Mouse (Mus musculus) embryonic facial prominence, embryonic 13.5 days (tissue): ENCODE results near the gene Hint2. TPM values are rescaled to one million over a fixed set of nuclear protein-coding genes. Genes with fewer than 3 reads are reported as not detected.
A peak's percentile ranks its signal among the peaks of the same experiment; 100 is the strongest.

Source experiments
- ATAC-seq: fragments of 200-750 bp; cut with Nextera tagmentation; 2 replicates; pipeline ENCODE4 v1.8.0; 2017; ENCODE audit warnings: low read depth; ENCODE audit not compliant: insufficient number of reproducible peaks, insufficient read depth, low FRiP score, low TSS enrichment
- H3K27ac ChIP-seq: fragments of 300-500 bp; sonication (generic); 2 replicates; pipeline ENCODE4 v1.5.1; 2015; ENCODE audit warnings: moderate library complexity, mild to moderate bottlenecking, inconsistent platforms
- H3K27me3 ChIP-seq: fragments of 300-500 bp; sonication (generic); 2 replicates; pipeline ENCODE4 v1.6.1; 2015; ENCODE audit warnings: mild to moderate bottlenecking, inconsistent platforms
- H3K36me3 ChIP-seq: fragments of 300-500 bp; sonication (generic); 2 replicates; pipeline ENCODE4 v1.6.1; 2015; ENCODE audit warnings: mild to moderate bottlenecking, inconsistent platforms
- H3K4me1 ChIP-seq: fragments of 300-500 bp; sonication (generic); 2 replicates; pipeline ENCODE4 v1.6.1; 2015; ENCODE audit warnings: inconsistent platforms
- H3K4me2 ChIP-seq: fragments of 300-500 bp; sonication (generic); 2 replicates; pipeline ENCODE4 v1.6.1; 2015; ENCODE audit warnings: moderate library complexity, mild to moderate bottlenecking, inconsistent platforms
- H3K4me3 ChIP-seq: fragments of 300-500 bp; sonication (generic); 2 replicates; pipeline ENCODE4 v1.5.1; 2015; ENCODE audit warnings: mild to moderate bottlenecking, inconsistent platforms
- H3K9ac ChIP-seq: fragments of 300-500 bp; sonication (generic); 2 replicates; pipeline ENCODE4 v1.6.1; 2015; ENCODE audit warnings: mild to moderate bottlenecking, inconsistent platforms
- H3K9me3 ChIP-seq: fragments of 300-500 bp; sonication (generic); 2 replicates; pipeline ENCODE4 v1.6.1; 2016; ENCODE audit warnings: inconsistent platforms
- WGBS: fragments of 180-500 bp; shearing (Covaris S2); methylation state at CpG from one replicate; pipeline ENCODE4 v1.1.7; 2015; ENCODE audit warnings: mixed read lengths; 5-methylcytosine and 5-hydroxymethylcytosine counted together
- polyA plus RNA-seq: library from polyadenylated mRNA; unstranded; fragments of >200 nt; fragmentation: Nextera tagmentation; extraction: Ambion mirVana; gene quantifications from 2 replicates; pipeline ENCODE4 v1.2.1, GENCODE M21; 2015

The Hint2 gene
- polyA plus RNA-seq = 74.2 and 92.1 TPM in 2 replicates

GRCm38 (mm10) chr4:43656339-43657109, at the start of gene Hint2:
Hint2 (minus strand) TSS chr4:43656466.
- H3K27ac ChIP-seq = peak within 1 kb of the TSS; percentile 87
- no peaks in the 10 kb centered on the region for H3K9me3 ChIP-seq
- WGBS = 1% methylated on average over 31 of the region's 34 CpGs
- peaks cover 15% of the 10 kb centered on the region for H3K4me1 ChIP-seq
- ATAC-seq = peak; percentile 94
- peak within 1 kb of the TSS; percentile 92 for H3K9ac ChIP-seq
- H3K27me3 ChIP-seq = peaks cover 19% of the 10 kb centered on the region
- H3K4me3 ChIP-seq = peak within 1 kb of the TSS; percentile 79
- H3K36me3 ChIP-seq = peaks cover 2% of the 10 kb centered on the region
- peak within 1 kb of the TSS; percentile 88 for H3K4me2 ChIP-seq

- H3K9ac ChIP-seq = no peak overlapping the region
- 81% methylated on average over 13 of the region's 13 CpGs for WGBS
- no peaks in the 10 kb centered on the region for H3K27me3 ChIP-seq
- no peak for ATAC-seq
- no peak overlapping the region for H3K27ac ChIP-seq
- H3K4me1 ChIP-seq = no peaks in the 10 kb centered on the region
- no peak overlapping the region for H3K4me3 ChIP-seq
- no peaks in the 10 kb centered on the region for H3K36me3 ChIP-seq
- H3K9me3 ChIP-seq = no peaks in the 10 kb centered on the region
- H3K4me2 ChIP-seq = no peak overlapping the region
These were observed 49.7 kb upstream of the Hint2 start for GRCm38 (mm10) chr4:43705991-43706390.

- no peaks in the 10 kb centered on the region for H3K4me1 ChIP-seq
- no peak for ATAC-seq
- H3K36me3 ChIP-seq = no peaks in the 10 kb centered on the region
- no peaks in the 10 kb centered on the region for H3K27me3 ChIP-seq
- H3K27ac ChIP-seq = no peak overlapping the region
- no peak overlapping the region for H3K9ac ChIP-seq
- H3K9me3 ChIP-seq = no peaks in the 10 kb centered on the region
- H3K4me3 ChIP-seq = no peak overlapping the region
- 78% methylated on average over 8 of the region's 8 CpGs for WGBS
- H3K4me2 ChIP-seq = no peak overlapping the region
These were observed 47.6 kb upstream of the Hint2 start for GRCm38 (mm10) chr4:43703851-43704250.

DNA sequence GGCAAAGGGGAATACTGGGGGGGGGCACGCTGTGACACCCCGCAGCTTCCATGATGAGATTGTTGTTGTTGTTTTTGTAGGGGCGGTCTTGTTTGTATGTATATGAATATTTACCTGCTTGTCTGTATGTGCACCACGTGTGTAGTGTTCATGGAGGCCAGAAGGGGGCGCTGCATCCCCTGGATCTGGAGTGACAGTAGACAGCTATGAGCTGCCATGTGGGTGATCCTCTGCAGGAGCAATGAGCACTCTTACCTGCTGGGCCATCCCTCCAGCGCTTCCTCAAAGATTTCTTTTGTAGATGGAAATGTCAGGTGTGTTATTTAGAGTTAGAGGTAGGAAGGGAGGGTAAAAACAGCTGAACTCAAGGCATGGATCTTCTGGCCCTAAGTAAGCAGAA, 47.2 kb upstream of the Hint2 start:
- Histone ChIP-seq H3K4me3 (no peak overlapping the region), H3K4me2 (no peak overlapping the region), H3K27me3 (no peaks in the 10 kb centered on the region), H3K36me3 (no peaks in the 10 kb centered on the region), H3K9ac (no peak overlapping the region), H3K4me1 (no peaks in the 10 kb centered on the region), H3K27ac (no peak overlapping the region), H3K9me3 (no peaks in the 10 kb centered on the region)
- no peak for ATAC-seq
- WGBS = 75% methylated on average over 6 of the region's 6 CpGs

DNA sequence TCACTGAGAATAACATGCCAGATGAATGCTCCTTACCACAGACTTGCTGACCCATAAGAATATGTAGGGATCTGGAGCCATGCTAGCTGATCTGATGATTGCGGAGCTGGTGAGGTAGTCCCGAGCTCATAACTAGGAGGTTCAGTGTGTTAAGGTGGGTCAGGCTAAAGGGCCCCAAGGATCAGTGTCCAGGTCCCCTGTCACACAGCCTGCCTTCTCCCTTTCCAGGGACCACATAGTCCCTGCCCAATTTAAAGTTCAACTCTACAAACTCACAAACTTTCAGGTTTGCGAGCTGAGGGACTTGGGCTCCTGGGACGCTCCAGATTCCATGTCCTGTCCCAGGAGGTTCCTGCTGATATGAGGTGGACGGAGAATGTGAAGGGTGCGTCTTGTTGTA, 44.4 kb upstream of the Hint2 start, which contains the start of gene Olfr70:
Olfr70 (minus strand) TSS at position 101 of the 400 bp plus-strand sequence.
- H3K27me3 ChIP-seq = 0 out of 2 replicates have a peak, but pooled peaks cover 4% of the 10 kb centered on the region

DNA sequence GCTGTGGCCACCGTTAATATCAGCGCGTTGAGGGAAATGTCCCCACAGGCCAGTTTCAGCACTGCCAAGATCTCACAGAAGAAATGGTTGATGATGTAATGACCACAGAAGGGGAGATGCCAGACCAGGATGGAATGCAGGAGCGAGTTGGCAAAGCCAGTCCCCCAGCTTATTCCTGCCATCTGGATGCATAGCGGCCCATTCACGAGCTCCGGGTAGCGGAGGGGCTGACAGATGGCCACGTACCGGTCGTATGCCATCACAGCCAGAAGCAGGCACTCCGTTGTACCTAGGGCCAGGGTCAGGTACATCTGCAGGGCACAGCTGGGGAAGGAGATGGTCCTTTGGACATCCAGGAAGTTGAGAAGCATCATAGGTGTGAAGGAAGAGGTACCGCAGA, 40.3 kb upstream of the Hint2 start:
- Histone ChIP-seq H3K4me2 (no peak overlapping the region), H3K4me1 (no peaks in the 10 kb centered on the region), H3K9me3 (no peaks in the 10 kb centered on the region), H3K4me3 (no peak overlapping the region), H3K27ac (no peak overlapping the region), H3K9ac (no peak overlapping the region), H3K27me3 (0 out of 2 replicates have a peak, but pooled peaks cover 4% of the 10 kb centered on the region), H3K36me3 (no peaks in the 10 kb centered on the region)
- WGBS = 91% methylated on average over 13 of the region's 13 CpGs
- no peak for ATAC-seq

More for the DNA sequence above, 44.4 kb upstream of the Hint2 start, which contains the start of gene Olfr70:
- ATAC-seq = no peak
- H3K4me1 ChIP-seq = no peaks in the 10 kb centered on the region
- no peak within 1 kb of the TSS for H3K9ac ChIP-seq
- no peak within 1 kb of the TSS for H3K27ac ChIP-seq
- H3K4me3 ChIP-seq = no peak within 1 kb of the TSS
- H3K36me3 ChIP-seq = no peaks in the 10 kb centered on the region
- H3K4me2 ChIP-seq = no peak within 1 kb of the TSS
- 86% methylated on average over 6 of the region's 6 CpGs for WGBS
- no peaks in the 10 kb centered on the region for H3K9me3 ChIP-seq

DNA sequence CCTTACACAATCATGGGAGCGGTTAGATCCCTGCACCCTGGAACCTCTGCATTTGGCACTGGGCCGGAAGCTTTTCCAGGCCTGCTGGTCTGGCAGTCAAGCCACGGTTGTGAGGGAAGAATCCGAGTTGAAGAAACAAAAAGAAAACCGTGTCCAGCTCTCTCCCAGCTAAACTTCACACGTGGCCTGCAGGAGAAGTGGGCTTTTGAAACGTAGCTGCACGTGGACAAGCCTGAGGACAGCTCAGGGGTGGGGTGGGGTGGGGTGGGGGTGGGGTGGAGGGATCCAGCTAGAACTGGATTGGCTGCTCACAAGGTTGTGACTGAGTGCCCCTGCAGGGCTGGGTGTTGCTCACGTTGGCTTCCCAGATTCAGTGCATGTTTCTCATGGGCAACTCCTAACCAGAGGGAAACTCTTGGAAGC, 39.0 kb upstream of the Hint2 start:
- Histone ChIP-seq H3K27ac (no peak overlapping the region), H3K4me3 (no peak overlapping the region), H3K36me3 (peaks cover 7% of the 10 kb centered on the region; the same call in 1 of the 2 replicates), H3K4me1 (no peaks in the 10 kb centered on the region), H3K4me2 (no peak overlapping the region), H3K9ac (no peak overlapping the region), H3K27me3 (0 out of 2 replicates have a peak, but pooled peaks cover 4% of the 10 kb centered on the region), H3K9me3 (no peaks in the 10 kb centered on the region)
- WGBS = 33% methylated on average over 9 of the region's 9 CpGs
- no peak for ATAC-seq

- Histone ChIP-seq H3K9ac (no peak overlapping the region), H3K4me2 (no peak overlapping the region), H3K4me1 (no peaks in the 10 kb centered on the region), H3K9me3 (no peaks in the 10 kb centered on the region), H3K36me3 (peaks cover 13% of the 10 kb centered on the region), H3K4me3 (no peak overlapping the region), H3K27me3 (0 out of 2 replicates have a peak, but pooled peaks cover 4% of the 10 kb centered on the region), H3K27ac (no peak overlapping the region)
- ATAC-seq = no peak
- 85% methylated on average over 1 of the region's 1 CpGs for WGBS
These were observed 38.4 kb upstream of the Hint2 start for GRCm38 (mm10) chr4:43694439-43695248.

GRCm38 (mm10) chr4:43693806-43694241, 37.6 kb upstream of the Hint2 start:
- Histone ChIP-seq H3K4me3 (no peak overlapping the region), H3K36me3 (peaks cover 21% of the 10 kb centered on the region), H3K9me3 (no peaks in the 10 kb centered on the region), H3K4me2 (no peak overlapping the region), H3K4me1 (no peaks in the 10 kb centered on the region), H3K27ac (no peak overlapping the region), H3K27me3 (0 out of 2 replicates have a peak, but pooled peaks cover 4% of the 10 kb centered on the region), H3K9ac (no peak overlapping the region)
- WGBS = 80% methylated on average over 5 of the region's 5 CpGs
- no peak for ATAC-seq

- no peak overlapping the region for H3K27ac ChIP-seq
- 77% methylated on average over 5 of the region's 5 CpGs for WGBS
- ATAC-seq = no peak
- no peak overlapping the region for H3K9ac ChIP-seq
- no peaks in the 10 kb centered on the region for H3K9me3 ChIP-seq
- no peak overlapping the region for H3K4me3 ChIP-seq
- H3K27me3 ChIP-seq = no peaks in the 10 kb centered on the region
- H3K4me1 ChIP-seq = no peaks in the 10 kb centered on the region
- no peak overlapping the region for H3K4me2 ChIP-seq
- peaks cover 45% of the 10 kb centered on the region for H3K36me3 ChIP-seq
These were observed 34.8 kb upstream of the Hint2 start for GRCm38 (mm10) chr4:43691026-43691425.

DNA sequence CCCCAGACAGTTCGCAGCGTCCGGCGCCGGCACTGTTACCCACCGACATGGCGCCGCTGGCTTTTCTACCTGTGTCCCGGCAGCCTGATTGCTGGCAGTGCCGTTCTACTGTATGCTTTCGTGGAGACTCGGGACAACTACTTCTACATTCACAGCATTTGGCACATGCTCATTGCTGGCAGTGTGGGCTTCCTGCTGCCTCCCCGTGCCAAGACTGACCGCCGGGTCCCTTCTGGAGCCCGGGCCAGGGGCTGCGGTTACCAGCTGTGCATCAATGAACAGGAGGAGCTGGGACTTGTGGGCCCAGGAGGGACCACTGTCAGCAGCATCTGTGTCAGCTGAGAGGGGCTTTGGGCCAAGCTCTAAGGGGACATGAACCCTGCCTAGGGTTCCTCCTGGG, 33.8 kb upstream of the Hint2 start:
- H3K4me3 ChIP-seq = no peak overlapping the region
- 0 out of 2 replicates have a peak overlapping the region, but pooled peaks have one; percentile 11 for H3K9ac ChIP-seq
- H3K4me1 ChIP-seq = no peaks in the 10 kb centered on the region
- H3K27me3 ChIP-seq = no peaks in the 10 kb centered on the region
- ATAC-seq = no peak
- H3K36me3 ChIP-seq = peaks cover 55% of the 10 kb centered on the region
- H3K4me2 ChIP-seq = no peak overlapping the region
- H3K9me3 ChIP-seq = no peaks in the 10 kb centered on the region
- WGBS = 96% methylated on average over 17 of the region's 17 CpGs
- H3K27ac ChIP-seq = no peak overlapping the region
